Mouse (Mus musculus) hindbrain, embryonic 10.5 days (tissue): ENCODE measurements around the gene Rnf222. TPM values are rescaled to one million over a fixed set of nuclear protein-coding genes. Genes with fewer than 3 reads are reported as not detected.

Source experiments
- DNase-seq: peaks from one replicate; pipeline ENCODE4 v3.0.0-alpha.2; 2017; ENCODE audit warnings: low spot score
- H3K27ac ChIP-seq: fragments of 300-500 bp; sonication (generic); 2 replicates; pipeline ENCODE4 v1.5.1; 2016; ENCODE audit warnings: mild to moderate bottlenecking, moderate library complexity
- H3K27me3 ChIP-seq: fragments of 300-500 bp; sonication (generic); 2 replicates; pipeline ENCODE4 v1.6.1; 2016; ENCODE audit warnings: mild to moderate bottlenecking; ENCODE audit not compliant: poor library complexity, insufficient read depth, severe bottlenecking
- H3K36me3 ChIP-seq: fragments of 300-500 bp; sonication (generic); 2 replicates; pipeline ENCODE4 v1.6.1; 2016; ENCODE audit warnings: mild to moderate bottlenecking, moderate library complexity
- H3K4me1 ChIP-seq: fragments of 300-500 bp; sonication (generic); replicated peaks from 2 replicates; pipeline ENCODE4 v1.6.1; 2016; ENCODE audit warnings: mild to moderate bottlenecking
- H3K4me3 ChIP-seq: fragments of 300-500 bp; sonication (generic); 2 replicates; pipeline ENCODE4 v1.5.1; 2016; ENCODE audit warnings: mild to moderate bottlenecking, moderate library complexity
- H3K9me3 ChIP-seq: fragments of 300-500 bp; sonication (generic); 2 replicates; pipeline ENCODE4 v1.6.1; 2016; ENCODE audit warnings: mild to moderate bottlenecking, moderate library complexity
- WGBS: fragments of 180-500 bp; shearing (Covaris S2); methylation state at CpG from one replicate; pipeline ENCODE4 v1.1.7; 2016; 5-methylcytosine and 5-hydroxymethylcytosine counted together
- polyA plus RNA-seq: library from polyadenylated mRNA; unstranded; fragments of >200 nt; fragmentation: Nextera tagmentation; extraction: Ambion mirVana; gene quantifications from 2 replicates; pipeline ENCODE4 v1.2.1, GENCODE M21; 2016

Rnf222 gene
- polyA plus RNA-seq, 1 experiment from 2014 or later = 0.07 TPM

DNA sequence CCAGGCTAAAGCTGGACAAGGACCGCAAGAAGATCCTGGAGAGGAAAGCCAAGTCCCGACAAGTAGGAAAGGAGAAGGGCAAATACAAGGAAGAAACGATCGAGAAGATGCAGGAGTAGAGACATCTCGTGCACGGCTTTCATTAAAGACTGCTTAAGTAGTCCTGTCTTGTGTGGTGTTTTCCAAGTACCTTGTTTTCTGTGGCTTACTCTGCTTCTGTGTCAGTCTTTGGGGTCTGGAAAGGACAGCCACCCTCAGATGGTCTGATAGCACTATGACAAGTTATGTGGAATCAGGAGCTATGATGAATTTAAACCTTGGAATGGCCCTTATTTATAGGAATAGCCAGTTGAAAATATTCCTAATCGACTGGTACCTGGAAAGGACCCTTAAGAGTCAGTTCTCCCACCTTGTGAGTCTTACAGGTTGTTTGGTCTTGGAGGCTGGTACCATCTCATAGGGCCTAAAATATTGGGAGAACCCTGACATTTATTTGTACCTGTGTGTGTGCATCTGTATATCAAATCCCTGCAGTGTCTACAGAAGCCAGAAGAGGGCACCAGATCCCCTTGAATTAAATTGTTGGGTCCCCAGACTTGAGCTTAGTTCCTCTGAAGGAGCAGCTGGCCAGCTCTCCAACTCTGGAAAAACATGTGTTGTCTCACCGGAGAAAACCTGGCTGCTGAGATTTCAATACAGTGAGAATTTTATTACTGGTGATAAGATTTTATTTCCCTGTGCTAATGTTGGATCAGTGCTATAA, 16.2 kb downstream of the Rnf222 start:
- 89% methylated on average over 8 of the region's 8 CpGs for WGBS
- peak; percentile 74 for DNase-seq
- H3K9me3 ChIP-seq = no peaks in the 10 kb centered on the region
- H3K27ac ChIP-seq = no peak overlapping the region
- peaks cover 4% of the 10 kb centered on the region; the same call in 1 of the 2 replicates for H3K27me3 ChIP-seq
- H3K4me3 ChIP-seq = no peak overlapping the region
- H3K36me3 ChIP-seq = peaks cover 59% of the 10 kb centered on the region
- peaks cover 15% of the 10 kb centered on the region for H3K4me1 ChIP-seq

DNA sequence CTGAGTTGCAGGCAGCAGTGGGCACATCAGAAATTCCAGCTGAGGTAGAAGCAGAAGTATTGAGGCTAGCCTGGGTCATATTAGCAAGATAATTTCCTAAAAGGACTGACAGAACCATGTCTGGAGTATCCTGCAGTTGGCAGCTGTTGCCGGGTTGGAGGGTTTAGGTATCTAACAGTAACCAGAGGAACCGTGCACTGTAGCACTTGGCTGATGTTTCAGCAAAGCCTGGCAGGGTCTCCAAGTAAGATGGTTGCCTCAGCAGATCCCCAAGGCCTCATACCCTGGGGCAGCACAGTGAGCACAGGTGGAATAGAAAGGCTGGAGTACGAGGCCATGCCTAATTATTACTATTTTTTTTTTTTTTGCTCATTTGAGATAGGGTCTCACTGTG, 16.8 kb downstream of the Rnf222 start:
- H3K36me3 ChIP-seq = peaks cover 59% of the 10 kb centered on the region
- DNase-seq = no peak
- H3K9me3 ChIP-seq = no peaks in the 10 kb centered on the region
- H3K4me1 ChIP-seq = peaks cover 15% of the 10 kb centered on the region
- no peak overlapping the region for H3K4me3 ChIP-seq
- peaks cover 1% of the 10 kb centered on the region; the same call in 1 of the 2 replicates for H3K27me3 ChIP-seq
- WGBS = 88% methylated on average over 3 of the region's 3 CpGs
- no peak overlapping the region for H3K27ac ChIP-seq

DNA sequence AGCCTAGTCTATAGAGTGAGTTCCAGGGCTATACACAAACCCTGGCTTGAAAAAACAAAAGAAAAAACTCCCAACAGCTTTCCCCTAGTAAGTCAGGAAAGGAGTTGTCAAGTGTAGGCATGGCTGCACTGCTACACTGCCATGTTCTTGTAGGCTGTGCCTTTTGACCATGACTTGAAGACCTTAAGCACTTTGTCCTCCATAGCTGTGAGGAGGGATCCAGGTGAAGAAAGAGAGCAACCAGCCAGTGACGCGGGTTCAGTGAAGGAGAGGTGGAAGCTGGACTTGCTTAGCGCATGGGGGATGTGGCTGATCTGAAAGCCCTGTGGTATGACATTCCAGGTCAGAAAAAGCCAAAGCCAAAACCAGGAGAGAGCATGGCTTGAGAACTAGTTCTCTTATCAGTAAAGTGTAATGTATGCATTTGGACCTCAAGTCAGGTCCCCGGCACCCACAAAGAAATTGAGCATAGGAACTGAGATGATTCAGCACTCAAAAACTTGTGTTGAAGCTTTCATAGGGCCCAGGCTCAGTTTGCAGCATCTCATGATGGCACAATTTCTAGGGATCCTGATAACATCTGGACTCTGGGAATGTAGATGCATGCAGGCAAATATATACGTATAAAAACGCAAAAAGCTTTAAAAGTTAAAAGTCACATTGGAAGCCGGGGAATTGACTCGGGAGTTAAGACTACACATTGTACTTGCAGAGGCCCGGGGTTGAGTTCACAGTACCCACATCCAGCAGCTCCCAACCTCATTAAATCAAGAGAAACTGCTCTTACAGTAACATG, 17.5 kb downstream of the Rnf222 start:
- no peak overlapping the region for H3K4me3 ChIP-seq
- no peak for DNase-seq
- no peak overlapping the region for H3K27ac ChIP-seq
- H3K27me3 ChIP-seq = no peaks in the 10 kb centered on the region
- 92% methylated on average over 9 of the region's 9 CpGs for WGBS
- peaks cover 59% of the 10 kb centered on the region for H3K36me3 ChIP-seq
- H3K9me3 ChIP-seq = no peaks in the 10 kb centered on the region
- H3K4me1 ChIP-seq = peaks cover 13% of the 10 kb centered on the region

DNA sequence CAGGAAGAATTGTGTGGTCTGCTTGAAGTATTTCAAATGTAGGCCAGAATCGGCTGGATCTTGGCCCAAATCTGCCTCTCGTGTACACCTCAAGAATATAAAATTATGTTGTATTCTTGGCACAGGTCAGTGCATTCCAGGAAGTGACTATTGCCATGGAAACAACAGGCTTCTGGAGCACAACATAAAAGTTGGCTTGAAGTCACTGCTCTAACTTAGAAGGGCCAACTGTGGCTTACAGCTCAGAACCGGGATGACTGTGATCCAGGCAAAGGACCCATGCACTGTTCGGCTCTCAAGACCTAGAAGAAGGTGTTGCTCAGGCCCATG, 18.1 kb downstream of the Rnf222 start:
- H3K27me3 ChIP-seq = no peaks in the 10 kb centered on the region
- H3K27ac ChIP-seq = no peak overlapping the region
- 91% methylated on average over 4 of the region's 4 CpGs for WGBS
- H3K4me3 ChIP-seq = no peak overlapping the region
- H3K4me1 ChIP-seq = peaks cover 9% of the 10 kb centered on the region
- peaks cover 59% of the 10 kb centered on the region for H3K36me3 ChIP-seq
- no peaks in the 10 kb centered on the region for H3K9me3 ChIP-seq
- DNase-seq = no peak

- no peak for DNase-seq
Observed at GRCm38 (mm10) chr11:68907251-68907650, 18.9 kb downstream of the Rnf222 start.

GRCm38 (mm10) chr11:68908846-68909503, 20.6 kb downstream of the Rnf222 start:
- H3K27ac ChIP-seq = no peak overlapping the region

More at GRCm38 (mm10) chr11:68907251-68907650, 18.9 kb downstream of the Rnf222 start:
- H3K27ac ChIP-seq = no peak overlapping the region
- peaks cover 9% of the 10 kb centered on the region for H3K4me1 ChIP-seq
- no peaks in the 10 kb centered on the region for H3K9me3 ChIP-seq
- peaks cover 59% of the 10 kb centered on the region for H3K36me3 ChIP-seq
- no peak overlapping the region for H3K4me3 ChIP-seq
- no peaks in the 10 kb centered on the region for H3K27me3 ChIP-seq
- 80% methylated on average over 3 of the region's 3 CpGs for WGBS

GRCm38 (mm10) chr11:68911531-68912177, 23.3 kb downstream of the Rnf222 start:
- Histone ChIP-seq H3K4me1 (no peaks in the 10 kb centered on the region), H3K9me3 (no peaks in the 10 kb centered on the region), H3K27me3 (no peaks in the 10 kb centered on the region), H3K27ac (no peak overlapping the region; the same call in 1 of the 2 replicates), H3K4me3 (no peak overlapping the region), H3K36me3 (peaks cover 15% of the 10 kb centered on the region)
- DNase-seq = no peak
- 72% methylated on average over 14 of the region's 14 CpGs for WGBS

More at GRCm38 (mm10) chr11:68908846-68909503, 20.6 kb downstream of the Rnf222 start:
- Histone ChIP-seq H3K9me3 (no peaks in the 10 kb centered on the region), H3K4me3 (no peak overlapping the region), H3K36me3 (peaks cover 41% of the 10 kb centered on the region), H3K27me3 (no peaks in the 10 kb centered on the region), H3K4me1 (no peaks in the 10 kb centered on the region)
- WGBS = 54% methylated on average over 7 of the region's 7 CpGs
- no peak for DNase-seq

- Histone ChIP-seq H3K9me3 (no peaks in the 10 kb centered on the region), H3K27ac (no peak overlapping the region), H3K4me3 (no peak overlapping the region), H3K36me3 (no peaks in the 10 kb centered on the region), H3K27me3 (no peaks in the 10 kb centered on the region), H3K4me1 (no peaks in the 10 kb centered on the region)
- DNase-seq = no peak
- 91% methylated on average over 4 of the region's 4 CpGs for WGBS
Observed at GRCm38 (mm10) chr11:68914566-68914965, 26.2 kb downstream of the Rnf222 start.

DNA sequence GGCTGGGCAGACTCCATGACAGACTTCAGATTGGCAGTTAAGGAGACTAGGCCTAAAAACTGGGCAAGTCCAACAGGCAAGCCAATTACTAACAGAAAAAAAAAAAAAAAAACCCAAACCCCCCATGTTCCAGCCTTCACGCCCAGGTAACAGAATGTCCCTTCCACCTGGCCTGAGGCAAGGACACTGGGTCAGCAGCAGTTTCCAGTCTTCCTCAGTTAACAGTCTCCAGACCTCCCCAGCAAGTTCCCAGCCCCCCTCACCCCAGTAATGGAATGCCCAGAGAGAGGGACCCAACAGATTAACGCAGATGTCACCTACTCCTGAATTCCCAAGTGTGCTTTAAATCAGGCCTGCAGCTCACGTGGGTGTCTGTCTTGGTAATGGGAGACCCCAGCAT, 34.8 kb downstream of the Rnf222 start:
- Histone ChIP-seq H3K4me1 (peaks cover 7% of the 10 kb centered on the region; the same call in 1 of the 2 replicates), H3K27ac (no peak overlapping the region), H3K9me3 (no peaks in the 10 kb centered on the region), H3K4me3 (no peak overlapping the region), H3K36me3 (no peaks in the 10 kb centered on the region), H3K27me3 (no peaks in the 10 kb centered on the region)
- 64% methylated on average over 3 of the region's 3 CpGs for WGBS
- DNase-seq = no peak

DNA sequence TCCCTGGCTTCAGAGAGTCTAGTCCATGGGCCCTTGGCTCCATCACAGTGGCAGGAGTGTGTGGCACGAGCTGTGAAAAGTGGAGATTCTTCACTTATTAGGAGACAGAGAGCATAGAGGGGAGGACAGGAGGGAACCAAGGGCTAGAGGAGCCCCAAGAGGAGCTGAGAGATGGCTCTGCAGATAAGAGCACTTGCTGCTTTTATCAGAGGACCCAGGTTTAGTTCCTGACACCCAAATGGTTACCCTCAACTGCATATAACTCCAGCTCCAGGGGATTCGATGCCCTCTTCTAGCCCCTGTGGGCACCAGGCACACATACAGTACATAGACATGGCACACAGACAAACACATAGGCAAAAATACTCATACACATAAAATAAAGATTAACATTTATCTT, 36.4 kb downstream of the Rnf222 start:
- H3K36me3 ChIP-seq = no peaks in the 10 kb centered on the region
- H3K27me3 ChIP-seq = no peaks in the 10 kb centered on the region
- H3K4me1 ChIP-seq = peaks cover 7% of the 10 kb centered on the region; the same call in 1 of the 2 replicates
- DNase-seq = no peak
- H3K27ac ChIP-seq = no peak overlapping the region
- 85% methylated on average over 2 of the region's 2 CpGs for WGBS
- no peaks in the 10 kb centered on the region for H3K9me3 ChIP-seq
- H3K4me3 ChIP-seq = no peak overlapping the region

- H3K27ac ChIP-seq = no peak within 1 kb of the TSS
- H3K4me3 ChIP-seq = no peak within 1 kb of the TSS
- no peaks in the 10 kb centered on the region for H3K9me3 ChIP-seq
- H3K4me1 ChIP-seq = peaks cover 7% of the 10 kb centered on the region; the same call in 1 of the 2 replicates
- no peaks in the 10 kb centered on the region for H3K27me3 ChIP-seq
- H3K36me3 ChIP-seq = no peaks in the 10 kb centered on the region
- WGBS = 82% methylated on average over 3 of the region's 3 CpGs
- no peak for DNase-seq
Observed at GRCm38 (mm10) chr11:68926981-68927380, 38.6 kb downstream of the Rnf222 start, which contains the start of gene Odf4. Gene Odf4, minus strand, starts transcription at chr11:68927081.

DNA sequence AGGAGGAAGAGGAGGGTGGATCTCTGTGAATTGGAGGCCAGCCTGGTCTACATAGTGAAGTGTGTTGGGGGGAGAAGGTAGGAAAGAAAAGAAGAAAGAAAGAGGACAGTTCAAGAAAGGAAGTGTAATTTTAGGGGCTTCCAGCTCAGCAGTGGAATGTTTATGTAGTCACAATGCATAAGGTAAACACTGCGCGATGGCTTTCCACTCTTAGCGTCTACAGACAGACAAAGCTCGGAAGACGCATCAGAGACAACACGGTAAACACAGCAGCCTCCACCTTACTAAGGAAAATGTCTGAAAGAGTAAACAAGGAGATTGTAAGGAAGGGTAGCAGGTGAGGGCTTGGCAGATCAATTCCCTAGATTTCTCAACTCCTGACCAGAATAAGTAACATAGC, 41.6 kb downstream of the Rnf222 start:
- DNase-seq = no peak
- WGBS = 81% methylated on average over 6 of the region's 6 CpGs
- H3K36me3 ChIP-seq = no peaks in the 10 kb centered on the region

More for the DNA sequence above, 41.6 kb downstream of the Rnf222 start:
- Histone ChIP-seq H3K4me3 (no peak overlapping the region), H3K27ac (no peak overlapping the region), H3K4me1 (0 out of 2 replicates have a peak, but pooled peaks cover 3% of the 10 kb centered on the region), H3K9me3 (no peaks in the 10 kb centered on the region), H3K27me3 (no peaks in the 10 kb centered on the region)
